Mouse (Mus musculus) T-helper 2 cell (primary cell): ENCODE measurements around the gene Nfatc2.

Experiments
- in situ Hi-C: fragments of 300-600 bp; cut with MboI, MseI; formaldehyde crosslinking; loops from one replicate; pipeline ENCODE4 v1.15.1; 2025; ENCODE audit warnings: high pct_unique_total_duplicates

Gene Nfatc2

DNA sequence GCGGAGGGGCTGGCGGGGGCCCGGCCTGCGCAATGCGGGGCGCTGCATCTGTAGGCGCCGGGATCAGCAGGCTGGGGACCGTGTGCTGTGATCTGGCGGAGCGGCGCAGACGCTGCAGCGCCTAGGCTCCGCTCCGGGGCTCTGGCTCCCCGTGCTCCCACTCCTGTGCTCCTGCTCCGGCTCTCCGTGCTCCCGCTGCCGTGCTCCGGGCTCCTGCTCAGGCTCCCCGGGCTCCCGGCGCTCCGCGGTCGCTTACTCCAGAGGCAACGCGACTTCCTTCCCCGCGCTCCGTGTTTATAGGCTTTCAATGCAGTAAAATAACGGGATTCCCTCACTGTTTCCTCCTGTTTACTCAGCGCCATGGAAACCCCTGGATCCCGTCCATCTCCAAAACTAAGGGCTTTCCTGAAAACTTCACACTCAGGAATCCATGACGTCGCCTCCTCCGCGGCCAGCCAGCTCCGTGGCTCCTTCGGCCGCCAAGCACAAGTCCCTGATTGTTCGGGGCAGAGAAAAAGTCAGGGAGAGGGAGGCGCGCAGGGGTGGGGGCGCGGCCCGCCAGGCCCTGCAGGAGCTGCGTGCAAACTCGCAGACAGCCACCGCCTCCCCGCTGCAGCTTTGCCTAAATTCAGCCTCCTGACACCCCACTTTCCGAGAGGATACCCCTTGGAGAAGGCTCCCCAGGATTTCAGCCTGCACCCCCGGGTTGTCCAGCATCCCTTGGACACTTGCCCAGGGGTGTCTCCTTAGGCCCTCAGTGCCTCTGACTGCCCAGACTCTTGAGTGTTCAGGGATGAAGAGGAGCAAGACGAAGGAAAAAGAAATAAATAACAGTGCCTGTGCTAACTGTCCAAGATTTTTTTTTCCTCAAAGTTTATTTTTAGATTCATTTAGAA lies at the start of gene Nfatc2:
Gene Nfatc2 (minus strand): TSS at position 167 of the 896 bp plus-strand sequence.
- in situ Hi-C loops: no loop called here

DNA sequence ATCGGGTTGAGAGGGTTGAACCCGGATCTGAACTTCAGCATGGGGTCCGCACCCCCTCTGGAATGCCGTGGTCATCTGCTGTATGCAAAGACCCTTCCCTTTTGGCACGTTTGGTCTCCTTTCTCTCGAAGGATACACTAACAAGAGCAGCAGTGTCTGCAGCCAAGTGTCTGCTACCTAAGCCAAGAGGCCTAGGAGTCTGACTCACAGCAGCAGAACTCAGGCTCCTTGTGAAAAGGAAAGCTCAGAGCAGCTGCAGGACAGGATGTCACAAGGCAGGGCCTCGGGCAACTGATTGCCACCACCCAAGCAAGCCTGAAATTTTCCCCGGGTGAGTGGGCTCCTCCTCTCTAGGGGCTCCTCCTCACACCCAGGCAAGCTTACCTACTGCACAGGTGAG lies 46.7 kb upstream of the Nfatc2 start:
- in situ Hi-C loops: no loop called here

DNA sequence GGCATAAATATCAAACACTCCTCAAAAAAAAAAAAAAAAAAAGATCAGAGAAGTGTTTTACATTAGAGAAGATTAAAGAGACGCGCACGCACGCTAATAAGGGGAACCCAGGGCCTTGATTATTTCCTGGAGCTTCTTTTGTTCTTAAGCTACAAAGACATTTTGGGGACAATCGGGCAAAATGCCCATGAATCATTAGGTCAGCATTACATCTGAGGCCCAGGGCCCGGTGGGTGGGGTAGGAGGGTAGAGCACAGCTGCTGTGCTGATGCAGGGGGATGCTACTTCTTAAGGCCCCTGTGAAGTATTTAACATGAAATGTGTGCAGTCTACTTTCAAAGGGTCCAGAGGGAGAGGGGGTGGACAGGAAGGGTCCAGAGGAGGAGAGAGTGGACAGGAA lies 43.4 kb upstream of the Nfatc2 start:
- in situ Hi-C loops: no loop called here

DNA sequence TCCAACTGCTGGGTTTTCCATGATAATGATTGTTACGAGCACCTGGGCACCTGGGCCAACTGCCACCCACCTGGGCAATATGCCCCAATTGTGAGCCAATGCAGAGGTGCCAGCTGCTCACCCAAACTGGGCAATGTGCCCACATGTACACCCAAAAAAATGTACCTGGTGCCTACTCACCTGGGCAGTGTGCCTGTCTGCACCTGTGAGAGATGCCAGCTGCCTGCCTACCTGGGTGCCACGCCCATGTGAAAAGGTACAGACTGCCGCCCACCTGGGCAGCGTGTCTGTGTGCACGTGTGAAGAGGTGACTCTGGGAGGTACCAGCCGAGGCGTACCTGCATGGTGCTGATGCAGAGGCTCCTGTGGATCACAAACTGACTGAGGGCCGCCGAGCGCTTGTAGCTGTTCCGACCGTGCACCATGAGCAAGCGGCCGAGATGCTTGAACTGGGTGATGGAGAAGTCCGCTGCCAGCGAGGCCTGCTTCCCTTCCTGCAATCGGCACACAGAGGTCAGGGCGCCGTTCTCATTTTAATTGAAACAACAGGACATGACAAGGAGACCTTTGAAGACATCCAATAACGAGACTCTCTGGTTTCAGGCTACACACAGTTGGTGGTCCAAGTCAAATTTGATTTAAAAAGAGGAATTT lies 42.2 kb upstream of the Nfatc2 start:
- in situ Hi-C loops: no loop called here

DNA sequence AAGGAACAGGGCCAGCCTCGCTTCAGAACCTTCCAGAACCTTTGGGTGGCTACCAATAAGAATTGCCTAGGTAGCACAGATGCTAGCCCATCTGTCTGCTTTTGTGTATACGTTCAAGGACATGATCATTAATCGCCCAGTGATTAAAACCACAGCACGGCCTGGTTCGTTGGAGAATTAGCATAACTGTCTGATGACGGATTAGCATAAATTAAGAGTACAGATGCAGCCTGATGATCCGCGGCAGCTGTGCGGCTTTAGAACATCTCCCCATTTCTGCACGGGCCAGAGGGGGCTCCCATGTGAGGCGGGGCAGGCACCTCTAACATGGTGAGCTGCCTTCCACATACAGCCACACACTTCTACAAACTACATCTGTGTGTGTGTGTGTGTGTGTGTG lies 40.7 kb upstream of the Nfatc2 start:
- in situ Hi-C loops: no loop called here

DNA sequence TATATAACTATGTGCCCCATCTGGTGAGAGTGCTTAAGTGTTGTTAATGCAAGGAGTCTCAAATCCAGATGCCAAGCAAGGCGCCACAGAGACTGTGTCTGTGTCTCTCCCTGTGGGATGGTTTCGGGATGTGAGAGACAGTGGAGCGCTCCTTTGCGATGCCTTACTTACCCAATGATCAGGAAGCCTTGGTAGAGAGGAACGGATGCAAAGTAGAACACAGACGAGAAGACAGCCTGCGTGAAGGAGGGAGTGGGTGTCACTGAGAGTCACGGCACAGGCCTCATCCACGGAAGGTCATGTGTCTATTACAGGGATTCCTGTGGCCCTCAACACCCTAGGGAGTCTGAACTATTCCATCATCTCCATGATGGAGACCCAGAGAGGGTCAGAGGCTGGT lies 39.0 kb upstream of the Nfatc2 start:
- in situ Hi-C loops: no loop called here

DNA sequence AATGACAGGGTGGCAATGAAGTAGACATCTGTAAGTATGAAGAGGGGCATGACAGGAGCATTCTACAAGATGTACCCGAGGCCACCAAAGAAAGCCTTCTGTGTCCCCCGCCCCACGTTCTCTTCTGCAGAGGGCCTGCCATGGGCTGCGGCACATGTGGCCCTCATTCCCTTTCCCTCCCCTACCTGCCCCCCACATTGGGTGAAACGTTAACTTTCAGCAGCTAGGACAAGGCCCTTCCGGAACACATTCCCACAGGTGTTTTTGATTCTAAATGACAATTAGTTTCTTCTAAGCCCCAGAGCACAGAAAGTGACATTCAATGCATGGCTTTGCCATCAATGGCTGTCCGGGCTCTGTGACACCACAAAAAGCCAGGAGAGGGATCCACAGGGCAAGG lies 33.4 kb upstream of the Nfatc2 start:
- in situ Hi-C loops: loop anchor here (10.0 kb wide), 1 partner anchor 380 kb away; no protein-coding TSS in a partner anchor

DNA sequence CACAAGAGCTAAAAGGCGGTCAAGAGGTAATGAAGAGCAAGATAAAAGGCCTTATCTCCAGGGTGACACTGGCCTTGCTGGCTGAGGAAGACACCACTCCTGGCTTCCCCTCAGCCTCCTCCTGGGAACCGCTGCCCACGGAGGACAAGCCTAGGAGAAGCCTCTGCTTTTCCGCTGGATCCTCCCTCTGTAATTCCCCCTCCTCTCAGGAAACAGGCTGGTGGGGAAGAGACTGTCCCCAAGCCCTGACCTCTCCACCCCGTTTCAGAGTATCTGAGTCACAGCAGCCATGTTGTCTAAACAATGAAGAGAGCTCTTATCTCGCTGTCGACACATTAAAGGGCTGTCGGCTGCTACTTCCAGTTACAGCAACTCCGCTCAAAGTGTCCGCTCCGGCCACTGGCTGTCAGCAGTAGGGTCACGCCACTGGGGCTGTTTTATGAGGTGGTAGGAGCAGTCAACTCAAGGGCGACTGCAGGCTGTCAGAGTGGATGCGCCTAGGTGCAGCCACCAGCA lies 31.9 kb upstream of the Nfatc2 start:
- in situ Hi-C loops: loop anchor here (10.0 kb wide), 1 partner anchor 379 kb away; no protein-coding TSS in a partner anchor

DNA sequence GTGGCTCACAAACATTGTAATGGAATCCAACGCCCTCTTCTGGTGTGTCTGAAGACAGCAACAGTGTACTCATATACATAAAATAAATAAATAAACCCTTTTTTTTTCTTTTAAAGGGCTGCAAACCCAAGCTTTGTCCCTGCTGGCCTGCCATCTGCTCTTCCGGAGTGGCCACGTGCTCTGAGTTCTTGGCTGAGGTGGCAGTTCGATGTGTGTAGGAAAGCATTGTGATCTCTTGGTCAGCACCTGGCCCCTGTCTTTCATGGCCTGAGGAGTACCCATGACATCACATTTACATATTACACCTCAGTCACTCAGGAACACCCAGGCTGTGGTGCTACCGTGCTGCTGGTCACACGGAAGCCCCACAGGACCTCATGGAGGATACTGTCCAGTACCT lies 31.1 kb upstream of the Nfatc2 start:
- in situ Hi-C loops: loop anchor here (10.0 kb wide), 1 partner anchor 378 kb away; no protein-coding TSS in a partner anchor

DNA sequence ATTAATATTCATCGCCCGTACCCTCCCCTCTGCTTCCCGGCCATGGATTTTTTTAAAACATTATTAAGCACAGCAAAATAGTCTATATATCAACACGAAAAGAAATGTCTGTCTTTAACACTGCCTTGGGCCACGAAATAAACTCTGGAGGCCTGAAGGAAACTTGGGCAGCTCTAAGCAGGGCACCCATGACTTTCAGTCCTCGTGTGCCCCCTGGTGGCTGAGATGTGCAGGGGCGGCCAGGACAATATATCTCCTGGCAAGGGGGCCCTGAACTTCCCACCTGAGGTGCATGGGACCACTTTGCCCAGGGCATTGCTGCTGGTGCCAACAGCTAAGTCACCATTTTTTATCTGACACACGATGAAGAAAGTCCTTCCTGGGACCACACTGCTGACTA lies 27.3 kb upstream of the Nfatc2 start:
- in situ Hi-C loops: loop anchor here (5.0 kb wide), 1 partner anchor 156 kb away; no protein-coding TSS in a partner anchor

DNA sequence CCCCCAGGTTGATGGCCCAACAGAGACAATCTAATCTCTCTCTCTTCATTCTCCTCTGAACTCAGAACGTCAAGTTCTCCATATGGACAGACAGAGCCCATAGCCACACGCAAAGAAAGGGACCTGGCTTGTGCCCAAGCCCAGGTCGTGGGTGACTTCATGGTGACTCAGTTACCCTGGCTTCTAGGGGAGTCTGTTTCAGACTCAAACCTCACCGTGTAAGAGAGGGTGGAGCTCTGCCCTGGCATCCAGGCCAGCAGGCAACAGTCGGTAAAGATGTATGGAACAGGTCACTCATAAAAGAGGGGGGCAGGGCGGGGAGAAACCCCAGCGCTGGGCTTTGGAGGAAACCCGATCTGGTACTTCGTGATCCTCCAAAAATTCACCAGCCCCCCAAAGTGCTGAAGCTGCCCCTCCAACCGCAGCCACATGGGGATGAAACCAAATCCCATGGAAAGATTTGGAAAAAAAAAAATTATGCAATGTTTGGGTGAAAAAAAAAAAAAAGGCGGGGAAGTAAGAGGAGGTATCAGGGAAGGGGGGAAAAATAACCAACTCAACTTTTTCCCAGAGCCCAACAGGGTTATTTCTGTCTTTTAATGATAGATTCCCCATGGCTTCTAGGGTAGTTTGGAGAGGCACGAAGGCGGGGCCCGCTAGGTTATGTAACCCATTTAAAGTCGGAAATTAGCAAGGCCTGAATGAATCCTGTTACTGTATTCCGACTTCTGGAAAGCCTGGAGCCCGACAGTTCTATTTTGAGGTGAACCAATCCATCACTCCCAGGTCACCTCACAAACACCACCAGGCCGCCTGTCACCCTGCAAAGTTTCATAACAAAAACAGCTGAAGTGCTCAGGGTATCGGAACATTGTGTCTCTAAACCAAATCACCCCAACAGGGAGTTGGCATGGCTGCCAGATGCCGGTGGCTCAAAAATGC lies 26.6 kb upstream of the Nfatc2 start:
- in situ Hi-C loops: loop anchor here (5.0 kb wide), 1 partner anchor 156 kb away; no protein-coding TSS in a partner anchor

DNA sequence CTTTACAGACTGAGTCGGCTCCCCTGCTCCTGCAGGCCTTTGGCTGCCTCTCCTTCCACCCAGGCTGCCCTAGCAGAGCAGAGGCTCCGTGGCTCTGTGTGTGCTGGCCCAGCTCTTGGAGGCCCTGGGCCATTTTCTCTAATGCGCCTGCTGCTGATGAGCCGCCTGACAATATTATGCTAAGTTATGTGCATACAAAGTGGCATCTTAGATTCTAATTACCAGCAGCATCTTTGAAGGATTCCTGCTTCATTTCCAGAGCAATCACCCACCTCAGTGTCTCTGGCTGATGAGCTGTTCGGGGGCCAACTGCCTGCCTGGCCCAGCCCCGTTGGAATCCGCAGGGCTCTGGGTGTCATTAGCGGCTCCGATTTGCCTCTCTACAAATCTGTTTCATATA lies 24.9 kb upstream of the Nfatc2 start:
- in situ Hi-C loops: loop anchor here (5.0 kb wide), 1 partner anchor 154 kb away; no protein-coding TSS in a partner anchor

DNA sequence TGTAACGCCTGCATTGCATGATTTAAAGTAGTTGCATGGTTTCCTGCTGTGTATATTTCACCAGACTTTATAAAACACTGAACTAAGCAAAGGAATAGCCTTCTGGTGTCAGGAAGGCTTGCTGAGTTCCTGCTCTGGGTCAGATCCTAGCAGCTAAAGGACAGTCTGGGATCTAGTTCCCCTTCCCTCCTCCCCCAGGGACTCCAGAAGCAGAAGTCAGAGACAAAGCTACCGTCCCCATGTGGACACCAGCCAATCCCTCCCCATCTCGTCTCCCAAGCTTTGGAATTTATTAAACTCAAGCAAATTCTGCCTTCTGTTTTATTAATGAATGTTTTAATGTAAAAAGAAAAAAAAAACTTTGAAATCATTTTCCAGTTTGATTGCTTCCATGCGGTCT lies 23.6 kb upstream of the Nfatc2 start:
- in situ Hi-C loops: loop anchor here (5.0 kb wide), 1 partner anchor 153 kb away; no protein-coding TSS in a partner anchor

DNA sequence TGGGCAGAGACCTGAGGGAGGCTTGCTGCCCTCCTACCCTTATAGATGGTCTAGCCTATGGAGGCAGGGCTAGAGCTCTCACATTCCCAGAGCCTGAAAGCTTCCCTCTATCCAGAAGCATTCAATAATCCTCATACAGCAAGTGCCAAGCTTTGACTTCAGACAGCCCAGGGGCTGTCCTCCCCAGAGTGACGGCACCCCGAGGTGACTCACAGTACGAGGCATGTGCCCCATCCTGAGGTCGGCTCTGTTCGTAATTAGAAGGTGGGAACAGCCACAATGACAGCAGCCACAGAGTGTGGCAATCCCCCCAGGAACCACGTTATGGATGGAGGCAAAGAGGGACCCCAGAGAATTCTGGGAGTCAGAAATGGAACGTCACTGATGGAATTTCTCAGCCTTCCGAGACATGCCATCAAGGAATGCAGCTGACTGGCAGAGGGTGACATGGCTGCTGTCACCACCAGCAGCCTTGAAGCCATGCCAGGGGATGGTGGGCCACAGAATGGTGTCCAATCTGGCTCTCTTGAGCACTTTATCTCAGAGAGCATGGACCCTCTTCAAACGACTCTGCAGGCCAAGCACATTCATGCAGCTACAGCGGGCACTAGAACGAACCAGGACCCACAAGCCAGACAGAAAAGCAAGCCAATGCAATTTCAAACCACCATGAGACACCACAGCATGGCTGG lies 19.8 kb upstream of the Nfatc2 start:
- in situ Hi-C loops: no loop called here

DNA sequence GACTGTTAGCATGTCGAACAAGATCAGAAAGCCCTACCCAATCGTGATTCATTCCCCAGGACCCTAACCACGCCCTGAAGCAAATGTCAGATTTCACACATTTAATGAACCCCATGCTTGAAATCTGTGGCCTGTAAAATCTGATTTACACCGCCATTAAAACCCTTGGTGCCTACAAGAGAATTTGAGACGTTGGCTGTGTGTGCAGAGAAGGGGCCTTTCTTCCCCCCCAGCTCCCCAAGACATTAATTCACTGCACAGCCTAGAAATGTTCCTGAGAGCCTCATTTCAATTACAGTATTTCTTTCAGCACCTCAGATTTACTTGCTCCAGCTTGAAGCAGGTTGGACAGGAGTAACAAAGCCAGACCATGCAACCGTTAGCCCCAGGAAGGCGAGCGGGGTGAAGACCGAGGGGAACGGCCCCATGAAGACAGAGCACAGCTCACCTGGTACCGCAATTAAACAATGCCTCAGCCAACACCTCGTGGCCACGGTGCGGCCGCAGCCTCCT lies 16.8 kb upstream of the Nfatc2 start:
- in situ Hi-C loops: no loop called here

DNA sequence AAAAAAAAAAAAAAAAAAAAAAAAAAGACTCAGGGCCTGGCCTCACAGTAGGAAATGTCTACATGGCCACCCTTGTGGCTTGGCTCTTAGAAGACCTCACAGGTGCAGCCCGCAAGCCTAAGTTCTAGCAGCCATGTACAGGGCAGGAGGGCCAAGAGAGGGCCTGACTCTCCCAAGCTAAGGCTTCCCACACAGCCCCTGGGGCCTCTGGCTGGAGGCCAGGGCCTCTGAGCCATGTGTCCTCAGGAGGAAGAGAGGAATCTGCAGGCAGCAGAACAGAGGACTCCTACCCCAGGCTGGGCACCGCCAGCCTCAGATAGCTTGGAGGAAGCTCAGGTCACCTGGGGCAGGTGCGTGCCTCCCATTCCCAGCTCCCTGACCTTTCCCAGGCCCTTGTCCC lies 13.7 kb upstream of the Nfatc2 start:
- in situ Hi-C loops: no loop called here

DNA sequence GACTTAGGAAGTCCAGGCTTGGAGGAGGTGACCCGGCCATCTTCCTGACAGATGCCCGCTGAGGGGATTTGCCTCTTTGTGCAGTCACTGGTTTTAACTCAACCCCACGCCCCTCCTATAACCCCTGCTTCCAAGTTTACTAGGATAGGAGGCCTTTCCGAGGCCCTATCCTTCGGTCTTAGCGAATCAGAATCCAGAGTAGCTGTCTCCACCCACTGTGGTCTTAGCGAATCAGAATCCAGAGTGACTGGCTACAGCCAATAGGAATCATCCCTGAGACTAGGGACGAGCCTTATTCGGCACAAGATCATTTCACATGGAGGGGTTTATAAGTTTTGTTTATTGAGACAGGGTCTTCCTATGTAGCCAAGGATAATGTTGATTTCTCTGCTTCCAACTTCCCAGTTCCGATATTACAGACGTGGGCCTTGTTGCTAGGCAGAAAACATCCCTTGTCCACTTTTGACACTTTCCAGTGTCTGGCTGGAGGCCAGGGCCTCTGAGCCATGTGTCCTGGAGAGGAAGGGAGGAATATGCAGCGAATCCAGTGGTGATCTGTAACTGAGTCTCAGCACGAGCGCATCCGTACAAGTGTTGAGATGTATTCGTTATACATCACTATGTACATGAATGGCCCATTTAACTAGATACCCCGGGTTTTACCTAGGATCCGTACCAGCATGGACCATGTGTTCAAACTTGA lies 12.9 kb upstream of the Nfatc2 start:
- in situ Hi-C loops: no loop called here

DNA sequence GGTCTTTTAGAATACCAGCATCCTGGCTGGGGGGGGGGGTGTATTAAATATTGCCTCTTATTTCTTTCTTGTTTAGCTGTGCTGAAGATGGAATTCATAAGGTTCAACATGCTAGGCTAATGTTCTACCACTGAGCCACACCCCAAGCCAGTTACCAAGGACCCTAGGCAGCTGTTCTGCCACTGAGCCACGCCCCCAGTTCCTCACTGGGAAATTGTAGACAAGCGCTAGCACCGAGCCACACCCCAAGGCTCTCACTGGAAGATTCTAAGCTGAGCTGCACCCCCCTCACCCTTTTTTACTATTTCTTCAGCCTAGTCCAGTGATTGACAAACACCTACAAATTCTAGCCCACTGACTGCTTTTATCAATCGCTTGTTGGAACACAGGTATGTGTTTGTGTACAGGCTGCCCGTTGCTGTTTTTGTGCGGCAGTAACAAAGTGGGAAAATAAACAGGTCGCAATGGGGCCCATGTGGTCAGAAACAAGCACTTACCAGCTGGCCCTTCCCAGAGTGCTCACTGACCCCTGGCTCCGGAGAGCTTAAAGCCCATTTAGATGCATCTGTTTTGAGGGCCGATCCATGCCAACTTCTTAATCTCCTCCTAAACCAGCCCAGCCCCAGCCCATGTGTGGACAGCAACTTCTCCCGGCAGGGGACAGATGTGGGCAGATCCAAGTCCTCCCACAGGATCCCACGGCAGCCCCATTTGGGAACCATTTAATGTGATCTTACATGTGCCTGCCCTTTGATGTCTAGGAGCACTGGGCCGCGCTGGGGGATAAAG lies 11.8 kb upstream of the Nfatc2 start:
- in situ Hi-C loops: no loop called here

DNA sequence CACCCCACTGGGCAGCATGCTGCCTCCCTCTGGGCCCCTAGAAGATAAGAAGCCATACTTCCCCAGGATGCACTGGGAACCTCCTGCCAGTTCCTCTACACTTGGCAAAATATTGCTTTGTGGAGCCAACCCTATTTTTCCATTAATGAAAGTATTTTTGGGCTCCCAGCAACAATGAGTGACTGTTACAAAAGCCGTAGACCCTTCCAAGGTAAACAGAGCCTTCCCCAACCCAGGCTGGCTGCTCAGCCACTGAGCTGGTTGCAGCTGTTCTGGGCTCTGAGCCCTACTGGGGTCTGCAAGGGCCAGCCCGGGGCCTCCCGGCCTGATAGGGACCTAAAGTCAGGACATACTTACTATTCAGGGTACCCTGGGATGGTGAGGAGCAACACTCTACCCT lies 9.5 kb upstream of the Nfatc2 start:
- in situ Hi-C loops: no loop called here
